Comparison of ENCODE assay signal across 8 mouse cellular contexts in genomic region chr3:65528614-65529470, GRCm38 (mm10). TPM values are rescaled to one million over a fixed set of nuclear protein-coding genes. Genes with fewer than 3 reads are reported as not detected.
DNase-seq lines count a peak whose midpoint lies in the region; ATAC-seq and TF ChIP-seq lines count a peak whose summit lies in the region.

No protein-coding gene starts in this region.

- H3K4me2 ChIP-seq in embryonic facial prominence, embryonic 11.5 days (ENCODE audit: low read depth, low read length) = peak overlapping the region; percentile 74
- peak overlapping the region; percentile 83 for H3K4me2 ChIP-seq in limb, embryonic 12.5 days
- peak overlapping the region; percentile 81 for H3K4me2 ChIP-seq in midbrain, embryonic 13.5 days (replicated peaks)

- WGBS in embryonic facial prominence, embryonic 11.5 days = 1% methylated on average over 91 of the region's 97 CpGs
- WGBS in limb, embryonic 12.5 days = under 1% methylated on average over 96 of the region's 97 CpGs
- under 1% methylated on average over 88 of the region's 97 CpGs for WGBS in midbrain, embryonic 13.5 days
- WGBS in small intestine, adult 2 months = under 1% methylated on average over 96 of the region's 97 CpGs

- DNase-seq in adrenal gland, postnatal 25 days = peak; percentile 67
- DNase-seq in embryonic facial prominence, embryonic 11.5 days (ENCODE audit: low spot score) = peak; percentile 80
- peak; percentile 65 for DNase-seq in heart, adult 8-10 months (ENCODE audit: low spot score)
- DNase-seq in kidney, adult 8-10 months = peak; percentile 60 to 66

- no peaks in the 10 kb centered on the region for H3K27me3 ChIP-seq in embryonic facial prominence, embryonic 11.5 days (ENCODE audit: control insufficient read depth, insufficient read depth, low read length)
- H3K27me3 ChIP-seq in limb, embryonic 12.5 days = no peaks in the 10 kb centered on the region
- H3K27me3 ChIP-seq in midbrain, embryonic 13.5 days = no peaks in the 10 kb centered on the region
- H3K27me3 ChIP-seq in small intestine, adult 2 months (ENCODE audit: control insufficient read depth, insufficient read depth, low read length) = no peaks in the 10 kb centered on the region

- ATAC-seq in embryonic facial prominence, embryonic 11.5 days (replicated peaks; ENCODE audit: insufficient number of reproducible peaks, low FRiP score, low TSS enrichment, low read depth) = peak; percentile 42
- ATAC-seq in limb, embryonic 12.5 days (ENCODE audit: insufficient number of reproducible peaks, insufficient read depth, low FRiP score, low TSS enrichment, low read depth) = peak; percentile 46
- peak; percentile 65 for ATAC-seq in midbrain, embryonic 13.5 days
- no peak for ATAC-seq in erythroid progenitor cell, adult 5-6 weeks (replicated peaks; ENCODE audit: low FRiP score, poor library complexity, severe bottlenecking)

- no peaks in the 10 kb centered on the region for H3K36me3 ChIP-seq in embryonic facial prominence, embryonic 11.5 days (replicated peaks; ENCODE audit: control insufficient read depth, insufficient read depth, low read depth, low read length)
- peaks cover 12% of the 10 kb centered on the region for H3K36me3 ChIP-seq in limb, embryonic 12.5 days
- H3K36me3 ChIP-seq in midbrain, embryonic 13.5 days = peaks cover 9% of the 10 kb centered on the region
- H3K36me3 ChIP-seq in small intestine, adult 2 months (ENCODE audit: control insufficient read depth, insufficient read depth, low read length) = peaks cover 9% of the 10 kb centered on the region

- H3K9ac ChIP-seq in embryonic facial prominence, embryonic 11.5 days (replicated peaks; ENCODE audit: low read length) = peak overlapping the region; percentile 82
- H3K9ac ChIP-seq in limb, embryonic 12.5 days (replicated peaks) = peak overlapping the region; percentile 90
- H3K9ac ChIP-seq in midbrain, embryonic 13.5 days (replicated peaks) = peak overlapping the region; percentile 93

- H3K27ac ChIP-seq in embryonic facial prominence, embryonic 11.5 days (replicated peaks; ENCODE audit: low read depth, low read length) = peak overlapping the region; percentile 92
- H3K27ac ChIP-seq in limb, embryonic 12.5 days = peak overlapping the region; percentile 97
- peak overlapping the region; percentile 99 for H3K27ac ChIP-seq in midbrain, embryonic 13.5 days
- peak overlapping the region; percentile 74 for H3K27ac ChIP-seq in small intestine, adult 2 months (ENCODE audit: insufficient read depth, low read depth, low read length)

- peak; percentile 49; the same call in 1 of the 2 replicates for TF ChIP-seq CTCF in small intestine, adult 2 months (IDR thresholded peaks at IDR 0.05; ENCODE audit: extremely low read depth, insufficient read length, insufficient replicate concordance, low read depth, low read length)

- H3K4me3 ChIP-seq in embryonic facial prominence, embryonic 11.5 days (ENCODE audit: low read depth, low read length) = peak overlapping the region; percentile 73
- peak overlapping the region; percentile 84 for H3K4me3 ChIP-seq in limb, embryonic 12.5 days (replicated peaks)
- H3K4me3 ChIP-seq in midbrain, embryonic 13.5 days (replicated peaks) = peak overlapping the region; percentile 94
- H3K4me3 ChIP-seq in small intestine, adult 2 months (ENCODE audit: low read depth, low read length) = peak overlapping the region; percentile 98

- H3K4me1 ChIP-seq in embryonic facial prominence, embryonic 11.5 days (ENCODE audit: control insufficient read depth, insufficient read depth, low read length) = no peaks in the 10 kb centered on the region
- peaks cover 6% of the 10 kb centered on the region for H3K4me1 ChIP-seq in limb, embryonic 12.5 days (replicated peaks)
- peaks cover 10% of the 10 kb centered on the region for H3K4me1 ChIP-seq in midbrain, embryonic 13.5 days (replicated peaks)
- H3K4me1 ChIP-seq in small intestine, adult 2 months (ENCODE audit: control insufficient read depth, insufficient read depth, insufficient read length, low read length) = peaks cover 7% of the 10 kb centered on the region; the same call in 1 of the 2 replicates

- no peak for TF ChIP-seq POLR2A in small intestine, adult 2 months (IDR thresholded peaks at IDR 0.05; ENCODE audit: low read depth, low read length)

- H3K9me3 ChIP-seq in embryonic facial prominence, embryonic 11.5 days (replicated peaks; ENCODE audit: control insufficient read depth, low read length) = no peaks in the 10 kb centered on the region
- no peaks in the 10 kb centered on the region for H3K9me3 ChIP-seq in limb, embryonic 12.5 days
- H3K9me3 ChIP-seq in midbrain, embryonic 13.5 days = no peaks in the 10 kb centered on the region

RNA-seq across cellular contexts. Expression of gene Tiparp, which starts 0.6 kb away (rescaled TPM):
- total RNA-seq in adrenal gland, postnatal 25 days (2021) = 9.6 and 10.0 TPM in 2 replicates
- 37.9 and 39.7 TPM in 2 replicates for polyA plus RNA-seq in embryonic facial prominence, embryonic 11.5 days (2014; fragmentation: Nextera tagmentation; extraction: Ambion mirVana)
- 10 to 100 TPM in 1 of 4 experiments, 1 to 10 TPM in 3; 8.0 to 11.8 (median 9.0) TPM for total RNA-seq in heart, adult 8-10 months (2022)
- 26.8 and 35.6 TPM in 2 replicates for polyA plus RNA-seq in limb, embryonic 12.5 days (2016; fragmentation: Nextera tagmentation; extraction: Ambion mirVana)
- polyA plus RNA-seq in midbrain, embryonic 13.5 days (2015; fragmentation: Nextera tagmentation; extraction: Ambion mirVana) = 30.7 and 30.9 TPM in 2 replicates
- polyA plus RNA-seq in small intestine, adult 2 months (2012; rRNA removed) = 1.3 and 4.2 TPM in 2 replicates
- 2.9 and 6.7 TPM in 2 replicates for total RNA-seq in erythroid progenitor cell, adult 5-6 weeks (2015; ENCODE audit: low replicate concordance)
- total RNA-seq in erythroid progenitor cell, adult 5-6 weeks (2017; ENCODE audit: low replicate concordance) = 3.8 and 4.2 TPM in 2 replicates
